Mouse (Mus musculus) olfactory bulb, adult 2 months (tissue): ENCODE measurements around the gene Polr2e.

Experiments
- CTCF ChIP-seq: fragments of 200-500 bp; IDR thresholded peaks from 2 replicates; pipeline ENCODE4 v1.5.1; 2012; ENCODE audit warnings: low read depth, mild to moderate bottlenecking, low read length, moderate library complexity; ENCODE audit not compliant: insufficient read depth
- POLR2A ChIP-seq: fragments of 200-500 bp; IDR thresholded peaks from 2 replicates; pipeline ENCODE4 v1.6.1; 2012; ENCODE audit warnings: mild to moderate bottlenecking, low read depth, low read length, moderate library complexity; ENCODE audit not compliant: insufficient read depth

GRCm38 (mm10) chr10:80003374-80004232 is 36.0 kb downstream of the Polr2e start:
- TF ChIP-seq POLR2A (no peak), CTCF (no peak)
